ENCODE assay signal across 15 mouse cellular contexts in genomic region chr15:81220051-81220450, GRCm38 (mm10). TPM values are rescaled to one million over a fixed set of nuclear protein-coding genes. Genes with fewer than 3 reads are reported as not detected.
DNase-seq lines count a peak whose midpoint lies in the region; ATAC-seq and TF ChIP-seq lines count a peak whose summit lies in the region.
"Not testable (repeated sequence)": the region's sequence is repeated elsewhere in the genome, so short reads cannot be mapped to it uniquely, and the experiment has no call there.
"Had no signal": no experiment of that assay in that cellular context is flagged by ENCODE, and none has a peak within 500 bp of the region (broad histone marks: within the 10 kb centered on the region; RNA-seq: fewer than 3 reads in every experiment).

No protein-coding gene starts in this region.

- in situ Hi-C loops in ES-E14 (cut with MboI; ENCODE audit: low sequenced_read_pairs in 2 of 2, unreplicated experiment in 2 of 2) = not testable (repeated sequence)

- peak overlapping the region in 1 of 2 experiments; percentile 53; a peak in 2 of 4 replicates for H3K4me3 ChIP-seq in ES-E14 (ENCODE audit: insufficient read depth in 1 of 2, low read depth in 1 of 2, low read length in 2 of 2, poor library complexity in 1 of 2, severe bottlenecking in 1 of 2)
- not testable (repeated sequence) for H3K4me3 ChIP-seq in lung, embryonic 14.5 days (ENCODE audit: low read depth, low read length)

- not testable (repeated sequence) for TF ChIP-seq CTCF in lung, embryonic 14.5 days (IDR thresholded peaks at IDR 0.05; ENCODE audit: low read depth)

- H3K4me2 ChIP-seq in lung, embryonic 14.5 days = not testable (repeated sequence)

- H3K9me3 ChIP-seq in ES-E14 (ENCODE audit: control insufficient read depth, insufficient read depth, low read depth, low read length); lung, embryonic 14.5 days (ENCODE audit: low read depth, low read length): not testable (repeated sequence)

- DNase-seq in ES-E14 (ENCODE audit: low read depth, low spot score) = peak; percentile 30
- peak; percentile 92 for DNase-seq in R1 (ENCODE audit: low read depth, low spot score)
- DNase-seq in cerebellum, postnatal 10 days = peak; percentile 52 to 55
- DNase-seq in gastrocnemius, postnatal 25 days = peak; percentile 32
- peak; percentile 36 for DNase-seq in kidney, postnatal 10 days
- peak; percentile 56 for DNase-seq in lung, embryonic 14.5 days
- DNase-seq in lung, postnatal 36 days = peak; percentile 18
- peak; percentile 20 for DNase-seq in yolk sac, embryonic 10.5 days (ENCODE audit: low spot score)

- ATAC-seq in lung, embryonic 14.5 days (ENCODE audit: insufficient read depth) = not testable (repeated sequence)

- 54% methylated on average over 8 of the region's 8 CpGs for whole genome bisulfite sequencing in lung, embryonic 14.5 days

- not testable (repeated sequence) for H3K27ac ChIP-seq in ES-E14 (ENCODE audit: insufficient read depth, low read depth, low read length, poor library complexity, severe bottlenecking); lung, embryonic 14.5 days (ENCODE audit: low read depth)

- not testable (repeated sequence) for H3K4me1 ChIP-seq in ES-E14 (ENCODE audit: control insufficient read depth in 2 of 2, insufficient read depth in 2 of 2, low read length in 2 of 2, poor library complexity in 1 of 2); lung, embryonic 14.5 days (ENCODE audit: insufficient read depth)

- H3K9ac ChIP-seq in ES-E14 (ENCODE audit: insufficient read depth, low read depth, low read length, poor library complexity, severe bottlenecking); lung, embryonic 14.5 days: not testable (repeated sequence)

- not testable (repeated sequence) for H3K36me3 ChIP-seq in ES-E14 (ENCODE audit: control insufficient read depth, insufficient read depth, low read length, poor library complexity, severe bottlenecking); lung, embryonic 14.5 days (ENCODE audit: insufficient read depth)

- not testable (repeated sequence) for H3K27me3 ChIP-seq in lung, embryonic 14.5 days (ENCODE audit: insufficient read depth, low read length)

TF ChIP-seq in ES-E14, 5 proteins besides CTCF, POLR2A, EP300 and RAD21:
- TF ChIP-seq CHD2 (IDR thresholded peaks at IDR 0.05; ENCODE audit: low read depth, low read length) = peak; percentile 37; the same call in 1 of the 2 replicates

RNA-seq across cellular contexts. Expression of gene Mchr1, which starts 15.2 kb away (rescaled TPM):
- total RNA-seq in ES-E14 (2012; rRNA removed) = 0.09 and 0.11 TPM in 2 replicates
- 1 to 10 TPM; 2.4 to 3.6 TPM for total RNA-seq in gastrocnemius, postnatal 25 days (2021)
- 0.42 and 0.46 TPM in 2 replicates for polyA plus RNA-seq in lung, embryonic 14.5 days (2014; fragmentation: Nextera tagmentation; extraction: Ambion mirVana)
- total RNA-seq: heart, adult 18-20 months; heart, postnatal 10 days; heart, postnatal 36 days had no signal
- polyA plus RNA-seq: CD4-positive, CD25-positive, alpha-beta regulatory T cell, adult 4 months; erythroblast, embryonic 14.5 days; heart, embryonic 12.5 days; inflammation-experienced regulatory T-cells, adult 6 months had no signal

RNA-seq across cellular contexts. Expression of gene Mrtfa, which starts 29.5 kb away (rescaled TPM):
- 16.5 and 16.7 TPM in 2 replicates for total RNA-seq in ES-E14 (2012; rRNA removed)
- 10 to 100 TPM; 18.9 to 20.5 TPM for total RNA-seq in gastrocnemius, postnatal 25 days (2021)
- 26.3 and 28.9 TPM in 2 replicates for polyA plus RNA-seq in lung, embryonic 14.5 days (2014; fragmentation: Nextera tagmentation; extraction: Ambion mirVana)

Comparison
In these comparisons a context has a peak if more than half of its experiments do, and no peak if none do; other contexts are left out.
1. DNase-seq: peak in every context shown above with its lines; median percentile 92 in R1; 56 in lung, embryonic 14.5 days; 54 in cerebellum, postnatal 10 days; 36 in kidney, postnatal 10 days; 32 in gastrocnemius, postnatal 25 days; 30 in ES-E14; 20 in yolk sac, embryonic 10.5 days; 18 in lung, postnatal 36 days.